Mouse (Mus musculus) forebrain, postnatal 0 days (tissue): ENCODE measurements at regions not wholly inside any gene's neighbourhood (a gene's known extent, or its start where the extent isn't known, plus 50 kb on each side); places are given as distances from the start of the nearest gene placed in this dataset.

Experiments used
- ATAC-seq: fragments of 200-750 bp; cut with Nextera tagmentation; 2 replicates; pipeline ENCODE4 v1.8.0; 2017; ENCODE audit warnings: mild to moderate bottlenecking, moderate library complexity
- DNase-seq: peaks from one replicate; pipeline ENCODE4 v3.0.0-alpha.2; 2015
- H3K27ac ChIP-seq: fragments of 300-500 bp; sonication (generic); 2 replicates; pipeline ENCODE4 v1.5.1; 2014; ENCODE audit warnings: low read depth, mild to moderate bottlenecking, antibody characterized with exemption, low read length, moderate library complexity, mixed read lengths
- H3K27me3 ChIP-seq: fragments of 300-500 bp; sonication (generic); 2 replicates; pipeline ENCODE4 v1.6.1; 2014; ENCODE audit warnings: mild to moderate bottlenecking, low read length, mixed read lengths; ENCODE audit not compliant: insufficient read depth
- H3K36me3 ChIP-seq: fragments of 300-500 bp; sonication (generic); 2 replicates; pipeline ENCODE4 v1.6.1; 2014; ENCODE audit warnings: mild to moderate bottlenecking, moderate library complexity; ENCODE audit not compliant: insufficient read depth
- H3K4me1 ChIP-seq: fragments of 300-500 bp; sonication (generic); 2 replicates; pipeline ENCODE4 v1.6.1; 2014; ENCODE audit warnings: antibody characterized with exemption; ENCODE audit not compliant: insufficient read depth
- H3K4me2 ChIP-seq: fragments of 300-500 bp; sonication (generic); 2 replicates; pipeline ENCODE4 v1.6.1; 2014; ENCODE audit warnings: low read depth, mild to moderate bottlenecking, moderate library complexity
- H3K4me3 ChIP-seq: fragments of 300-500 bp; sonication (generic); 2 replicates; pipeline ENCODE4 v1.5.1; 2014; ENCODE audit warnings: low read depth, low read length, mixed read lengths
- H3K9ac ChIP-seq: fragments of 300-500 bp; sonication (generic); 2 replicates; pipeline ENCODE4 v1.6.1; 2014; ENCODE audit warnings: mild to moderate bottlenecking
- H3K9me3 ChIP-seq: fragments of 300-500 bp; sonication (generic); 2 replicates; pipeline ENCODE4 v1.6.1; 2016; ENCODE audit warnings: low read length
- CTCF ChIP-seq: sonication (generic); IDR thresholded peaks from 2 replicates; pipeline ENCODE4 v1.5.1; 2016; ENCODE audit warnings: antibody characterized with exemption, control low read depth, low read depth
- WGBS: fragments of 180-500 bp; shearing (Covaris S2); extraction: QIAGEN DNeasy Blood & Tissue Kit; methylation state at CpG from one replicate; pipeline ENCODE4 v1.1.7; 2014; 5-methylcytosine and 5-hydroxymethylcytosine counted together

DNA sequence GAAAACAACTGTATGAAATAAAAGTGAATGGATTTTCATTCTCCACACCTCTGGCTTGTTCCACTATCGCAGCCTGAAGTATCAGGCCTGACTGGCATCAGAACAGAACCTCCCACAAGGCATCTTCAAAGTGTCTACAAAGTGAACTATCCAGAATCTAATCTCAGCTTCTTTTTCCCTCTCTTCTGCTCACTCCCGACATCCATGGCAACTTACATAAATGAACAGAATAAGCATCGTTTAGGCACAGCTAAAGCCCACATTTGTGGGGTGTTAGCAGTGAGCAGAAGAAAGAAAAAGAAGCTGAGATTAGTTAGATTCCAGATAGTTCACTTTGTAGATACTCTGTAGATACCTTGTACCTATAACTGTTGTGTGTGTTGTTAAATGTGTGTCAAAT, 182.0 kb downstream of the Lmo4 start:
- no peak for ATAC-seq
- no peak overlapping the region for H3K4me3 ChIP-seq
- no peaks in the 10 kb centered on the region for H3K9me3 ChIP-seq
- H3K9ac ChIP-seq, result no peak overlapping the region
- H3K4me2 ChIP-seq, result no peak overlapping the region
- 68% methylated on average over 3 of the region's 3 CpGs for WGBS
- TF ChIP-seq CTCF, result no peak
- no peaks in the 10 kb centered on the region for H3K36me3 ChIP-seq
- no peaks in the 10 kb centered on the region for H3K27me3 ChIP-seq
- no peaks in the 10 kb centered on the region for H3K4me1 ChIP-seq
- no peak for DNase-seq
- no peak overlapping the region for H3K27ac ChIP-seq

DNA sequence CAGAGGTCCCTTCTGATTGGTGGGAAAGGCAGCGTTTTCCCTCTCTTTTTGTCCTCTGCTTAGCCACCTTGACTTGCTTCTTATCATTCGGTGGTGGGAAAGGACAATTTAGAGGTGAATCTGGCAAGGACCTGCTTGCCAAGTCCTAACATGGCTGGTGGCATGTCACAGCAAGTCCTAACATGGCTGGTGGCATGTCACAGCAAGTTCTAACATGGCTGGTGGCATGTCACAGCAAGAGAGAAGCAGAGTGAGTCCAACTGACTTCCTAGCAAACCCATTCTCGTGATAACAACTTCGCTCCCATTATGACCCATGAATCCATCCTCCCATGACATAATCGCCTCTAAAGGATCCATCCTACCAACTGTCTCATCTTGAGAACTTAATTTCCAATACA, 183.1 kb downstream of the Lmo4 start:
- H3K27ac ChIP-seq, result no peak overlapping the region
- no peaks in the 10 kb centered on the region for H3K27me3 ChIP-seq
- no peak overlapping the region for H3K9ac ChIP-seq
- 93% methylated on average over 5 of the region's 5 CpGs for WGBS
- DNase-seq (no peak), ATAC-seq (no peak)
- H3K4me1 ChIP-seq, result no peaks in the 10 kb centered on the region
- H3K9me3 ChIP-seq, result no peaks in the 10 kb centered on the region
- TF ChIP-seq CTCF, result no peak
- no peaks in the 10 kb centered on the region for H3K36me3 ChIP-seq
- H3K4me2 ChIP-seq, result no peak overlapping the region
- no peak overlapping the region for H3K4me3 ChIP-seq

DNA sequence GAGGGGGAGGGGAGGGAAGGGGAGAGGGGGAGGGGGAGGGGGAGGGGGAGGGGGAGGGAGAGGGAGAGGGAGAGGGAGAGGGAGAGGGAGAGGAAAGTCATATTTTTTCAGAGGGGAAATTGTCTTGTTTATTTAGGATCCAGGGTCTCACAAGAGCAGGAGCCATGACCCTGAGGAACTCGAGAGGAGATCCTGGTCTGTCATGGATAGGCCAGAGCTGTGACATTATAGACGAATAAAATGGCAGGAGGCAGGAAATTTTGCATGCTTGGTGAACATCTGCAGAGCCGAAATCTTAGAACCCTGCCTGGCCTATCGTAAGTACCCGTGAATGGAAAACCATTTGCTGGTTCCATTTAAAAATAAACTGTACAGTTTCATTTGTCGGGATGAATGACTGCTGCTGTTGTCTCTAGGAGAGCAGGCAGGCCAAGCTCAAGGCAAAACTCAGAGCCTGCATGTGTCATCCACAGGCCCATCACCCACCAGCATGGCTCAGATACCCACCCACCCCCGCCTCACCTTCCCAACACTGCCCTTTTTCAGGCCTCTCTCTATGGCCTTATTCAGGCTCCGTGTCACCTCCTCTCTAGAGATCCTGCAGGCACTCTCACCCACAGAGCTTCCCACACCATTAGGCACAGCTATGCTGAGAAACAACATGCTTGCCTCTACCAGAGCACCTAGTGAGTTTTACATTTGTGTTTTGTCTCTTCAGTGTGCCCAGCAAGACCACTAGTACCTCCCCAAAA, 184.7 kb downstream of the Lmo4 start:
- Histone ChIP-seq H3K27ac (no peak overlapping the region), H3K27me3 (no peaks in the 10 kb centered on the region), H3K4me3 (no peak overlapping the region), H3K9ac (no peak overlapping the region), H3K9me3 (no peaks in the 10 kb centered on the region), H3K4me1 (no peaks in the 10 kb centered on the region), H3K36me3 (no peaks in the 10 kb centered on the region), H3K4me2 (no peak overlapping the region)
- DNase-seq (no peak), ATAC-seq (no peak; the same call in 1 of the 2 replicates)
- WGBS, result 80% methylated on average over 8 of the region's 8 CpGs
- TF ChIP-seq CTCF, result no peak

DNA sequence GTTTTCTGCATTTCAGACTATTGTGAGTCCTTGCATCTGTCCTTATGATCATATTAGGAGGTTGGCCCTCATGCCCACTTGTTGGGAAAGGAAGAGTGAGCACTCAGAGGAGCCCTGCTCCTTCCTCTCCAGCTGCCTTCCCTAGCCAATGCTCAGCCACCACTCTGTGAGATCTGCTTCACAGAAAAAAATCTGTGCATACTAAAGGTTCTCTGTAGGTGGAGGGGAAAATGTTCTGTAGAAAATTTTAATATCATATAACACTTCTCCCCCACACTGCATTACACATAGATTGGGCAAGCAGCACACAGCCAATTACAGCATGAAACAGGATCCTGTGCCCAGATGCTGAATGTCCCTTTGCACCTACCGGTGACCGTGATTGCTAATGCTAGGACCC, 185.7 kb downstream of the Lmo4 start:
- no peak for TF ChIP-seq CTCF
- no peak for ATAC-seq
- Histone ChIP-seq H3K9ac (no peak overlapping the region), H3K4me1 (no peaks in the 10 kb centered on the region), H3K4me3 (no peak overlapping the region), H3K27me3 (no peaks in the 10 kb centered on the region), H3K27ac (no peak overlapping the region), H3K4me2 (no peak overlapping the region), H3K9me3 (no peaks in the 10 kb centered on the region), H3K36me3 (no peaks in the 10 kb centered on the region)
- 91% methylated on average over 2 of the region's 2 CpGs for WGBS
- DNase-seq, result no peak

DNA sequence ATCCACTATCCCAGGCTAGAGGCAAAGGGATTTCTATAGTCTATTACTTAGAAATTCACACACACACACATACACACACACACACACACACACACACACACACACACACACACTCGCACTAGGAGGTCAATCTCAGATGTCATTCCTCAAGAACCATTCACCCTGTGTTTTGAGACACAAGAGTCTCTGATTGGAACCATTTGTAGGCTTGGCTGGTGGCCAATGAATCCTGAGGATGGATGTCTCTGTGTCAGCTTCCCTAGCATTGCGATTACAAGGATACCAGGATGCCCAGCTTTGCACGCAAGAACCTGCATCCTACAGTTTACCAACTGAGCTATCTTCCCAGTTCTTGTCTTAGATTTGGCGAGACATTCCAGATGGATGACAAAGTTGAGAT, 186.5 kb downstream of the Lmo4 start:
- no peaks in the 10 kb centered on the region for H3K27me3 ChIP-seq
- no peak overlapping the region for H3K27ac ChIP-seq
- no peak overlapping the region for H3K4me2 ChIP-seq
- WGBS, result 70% methylated on average over 4 of the region's 4 CpGs
- DNase-seq (no peak), ATAC-seq (no peak)
- H3K36me3 ChIP-seq, result no peaks in the 10 kb centered on the region
- TF ChIP-seq CTCF, result no peak
- no peaks in the 10 kb centered on the region for H3K9me3 ChIP-seq
- no peaks in the 10 kb centered on the region for H3K4me1 ChIP-seq
- H3K4me3 ChIP-seq, result no peak overlapping the region
- no peak overlapping the region for H3K9ac ChIP-seq

DNA sequence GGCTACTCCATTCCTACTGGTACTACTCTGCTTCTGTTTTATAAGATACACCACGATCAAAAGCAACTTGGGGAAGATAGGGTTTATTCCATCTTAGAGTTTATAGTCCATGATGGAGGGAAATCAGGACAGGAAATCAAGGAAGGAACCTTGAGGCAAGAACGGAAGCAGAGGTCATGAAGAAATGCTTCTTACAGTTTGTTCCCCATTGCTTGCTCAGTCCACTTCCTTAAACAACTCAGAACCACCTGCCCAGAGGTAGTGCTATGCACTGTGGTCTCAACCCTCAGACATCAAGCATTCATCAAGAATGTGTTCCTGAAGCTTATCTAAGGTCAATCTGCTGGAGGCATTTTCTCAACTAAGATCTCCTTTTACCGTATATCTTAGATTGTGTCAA, 189.8 kb downstream of the Lmo4 start:
- Histone ChIP-seq H3K36me3 (no peaks in the 10 kb centered on the region), H3K4me1 (no peaks in the 10 kb centered on the region; the same call in 1 of the 2 replicates), H3K27me3 (no peaks in the 10 kb centered on the region), H3K4me3 (no peak overlapping the region), H3K9ac (no peak overlapping the region), H3K9me3 (no peaks in the 10 kb centered on the region), H3K27ac (no peak overlapping the region), H3K4me2 (no peak overlapping the region)
- DNase-seq (no peak), ATAC-seq (no peak)
- 92% methylated on average over 3 of the region's 3 CpGs for WGBS
- TF ChIP-seq CTCF, result no peak

DNA sequence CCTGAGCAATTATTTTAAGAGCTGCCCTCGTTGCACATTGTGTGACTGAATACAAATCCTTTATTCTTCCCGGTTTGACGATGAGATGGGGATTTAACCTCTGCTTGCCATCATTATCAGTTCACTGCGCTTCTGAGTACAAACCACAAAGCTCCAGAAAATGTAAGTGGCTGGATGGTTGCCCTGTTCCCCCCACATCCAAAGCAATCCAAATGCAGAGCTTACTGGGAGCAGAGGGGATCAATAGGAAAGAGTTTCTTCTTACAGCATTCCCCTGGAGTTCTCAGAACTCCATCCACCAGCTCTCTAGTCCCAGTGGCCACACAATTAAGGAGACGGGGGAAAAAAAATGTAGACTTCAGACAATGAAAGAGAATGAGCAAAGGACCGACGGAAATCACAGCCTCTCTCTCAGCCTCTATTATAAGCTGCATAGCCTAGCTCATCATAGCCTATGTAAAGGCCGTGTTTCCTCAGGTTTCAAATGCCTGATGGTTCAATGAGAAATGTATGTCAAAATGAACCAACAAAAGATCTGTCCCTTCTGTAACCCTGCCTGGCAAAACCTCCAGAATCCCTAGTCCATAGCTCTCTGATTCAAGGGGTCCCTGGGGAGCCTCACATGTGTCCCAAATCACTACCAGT, 191.4 kb downstream of the Lmo4 start:
- H3K27me3 ChIP-seq, result no peaks in the 10 kb centered on the region
- 24% methylated on average over 8 of the region's 8 CpGs for WGBS
- H3K4me2 ChIP-seq, result no peak overlapping the region
- no peak for TF ChIP-seq CTCF
- no peaks in the 10 kb centered on the region; the same call in 1 of the 2 replicates for H3K4me1 ChIP-seq
- no peak overlapping the region for H3K4me3 ChIP-seq
- ATAC-seq (no peak), DNase-seq (no peak)
- H3K9me3 ChIP-seq, result no peaks in the 10 kb centered on the region
- H3K36me3 ChIP-seq, result no peaks in the 10 kb centered on the region
- no peak overlapping the region for H3K27ac ChIP-seq
- H3K9ac ChIP-seq, result no peak overlapping the region
